Mouse (Mus musculus): ENCODE results near the gene Ptprn2. TPM values are rescaled to one million over a fixed set of nuclear protein-coding genes. Genes with fewer than 3 reads are reported as not detected.

The Ptprn2 gene
- polyA plus RNA-seq, 1 experiment from 2014 or later: 0.19 TPM

GRCm38 (mm10) chr12:116887496-116888281, 402.2 kb downstream of the Ptprn2 start:
- 68% methylated on average over 6 of the region's 6 CpGs for WGBS
- no peak for ATAC-seq (ENCODE audit: low read depth)

GRCm38 (mm10) chr12:116888856-116889255, 403.3 kb downstream of the Ptprn2 start:
- Histone ChIP-seq H3K9ac (ENCODE audit: low read length) (no peak overlapping the region), H3K4me3 (ENCODE audit: low read length) (no peak overlapping the region), H3K36me3 (ENCODE audit: control insufficient read depth, insufficient read depth, low read length) (no peaks in the 10 kb centered on the region), H3K9me3 (ENCODE audit: control insufficient read depth, low read length) (no peaks in the 10 kb centered on the region), H3K4me1 (replicated peaks; ENCODE audit: control insufficient read depth, insufficient read depth, low read length) (no peaks in the 10 kb centered on the region), H3K27me3 (ENCODE audit: control insufficient read depth, insufficient read depth, low read depth, low read length) (no peaks in the 10 kb centered on the region), H3K4me2 (ENCODE audit: low read depth, low read length) (no peak overlapping the region), H3K27ac (ENCODE audit: low read length) (no peak overlapping the region)
- 80% methylated on average over 2 of the region's 2 CpGs for WGBS
- ATAC-seq (ENCODE audit: low read depth): no peak

More at GRCm38 (mm10) chr12:116887496-116888281, 402.2 kb downstream of the Ptprn2 start:
- no peaks in the 10 kb centered on the region for H3K27me3 ChIP-seq (ENCODE audit: control insufficient read depth, insufficient read depth, low read depth, low read length)
- H3K9ac ChIP-seq (ENCODE audit: low read length): no peak overlapping the region
- H3K4me3 ChIP-seq (ENCODE audit: low read length): no peak overlapping the region
- H3K4me1 ChIP-seq (replicated peaks; ENCODE audit: control insufficient read depth, insufficient read depth, low read length): no peaks in the 10 kb centered on the region
- no peak overlapping the region for H3K4me2 ChIP-seq (ENCODE audit: low read depth, low read length)
- H3K36me3 ChIP-seq (ENCODE audit: control insufficient read depth, insufficient read depth, low read length): no peaks in the 10 kb centered on the region
- no peaks in the 10 kb centered on the region for H3K9me3 ChIP-seq (ENCODE audit: control insufficient read depth, low read length)
- H3K27ac ChIP-seq (ENCODE audit: low read length): no peak overlapping the region

GRCm38 (mm10) chr12:116892584-116892983, 407.1 kb downstream of the Ptprn2 start:
- no peak overlapping the region for H3K4me3 ChIP-seq (ENCODE audit: low read length)
- H3K4me1 ChIP-seq (replicated peaks; ENCODE audit: control insufficient read depth, insufficient read depth, low read length): no peaks in the 10 kb centered on the region
- 66% methylated on average over 8 of the region's 8 CpGs for WGBS
- H3K36me3 ChIP-seq (ENCODE audit: control insufficient read depth, insufficient read depth, low read length): no peaks in the 10 kb centered on the region
- no peak for ATAC-seq (ENCODE audit: low read depth)
- H3K9me3 ChIP-seq (ENCODE audit: control insufficient read depth, low read length): no peaks in the 10 kb centered on the region
- H3K27ac ChIP-seq (ENCODE audit: low read length): no peak overlapping the region
- no peak overlapping the region for H3K4me2 ChIP-seq (ENCODE audit: low read depth, low read length)
- no peaks in the 10 kb centered on the region for H3K27me3 ChIP-seq (ENCODE audit: control insufficient read depth, insufficient read depth, low read depth, low read length)
- H3K9ac ChIP-seq (ENCODE audit: low read length): no peak overlapping the region

- H3K36me3 ChIP-seq (ENCODE audit: control insufficient read depth, insufficient read depth, low read length): no peaks in the 10 kb centered on the region
- H3K9me3 ChIP-seq (ENCODE audit: control insufficient read depth, low read length): no peaks in the 10 kb centered on the region
- 47% methylated on average over 2 of the region's 2 CpGs for WGBS
- no peak for ATAC-seq (ENCODE audit: low read depth)
- H3K4me1 ChIP-seq (replicated peaks; ENCODE audit: control insufficient read depth, insufficient read depth, low read length): no peaks in the 10 kb centered on the region
- H3K27ac ChIP-seq (ENCODE audit: low read length): no peak overlapping the region
- no peak overlapping the region for H3K4me3 ChIP-seq (ENCODE audit: low read length)
- no peak overlapping the region for H3K9ac ChIP-seq (ENCODE audit: low read length)
- no peaks in the 10 kb centered on the region for H3K27me3 ChIP-seq (ENCODE audit: control insufficient read depth, insufficient read depth, low read depth, low read length)
- H3K4me2 ChIP-seq (ENCODE audit: low read depth, low read length): no peak overlapping the region
Observed at GRCm38 (mm10) chr12:116896651-116897050, 411.1 kb downstream of the Ptprn2 start.

- Histone ChIP-seq H3K27ac (ENCODE audit: low read length) (no peak overlapping the region), H3K27me3 (ENCODE audit: control insufficient read depth, insufficient read depth, low read depth, low read length) (no peaks in the 10 kb centered on the region), H3K36me3 (ENCODE audit: control insufficient read depth, insufficient read depth, low read length) (no peaks in the 10 kb centered on the region), H3K4me3 (ENCODE audit: low read length) (no peak overlapping the region), H3K4me2 (ENCODE audit: low read depth, low read length) (no peak overlapping the region), H3K9ac (ENCODE audit: low read length) (no peak overlapping the region), H3K9me3 (ENCODE audit: control insufficient read depth, low read length) (no peaks in the 10 kb centered on the region), H3K4me1 (replicated peaks; ENCODE audit: control insufficient read depth, insufficient read depth, low read length) (no peaks in the 10 kb centered on the region)
- no peak for ATAC-seq (ENCODE audit: low read depth)
- whole genome bisulfite sequencing: 80% methylated on average over 3 of the region's 3 CpGs
Observed at GRCm38 (mm10) chr12:116901773-116902172, 416.3 kb downstream of the Ptprn2 start.

- Histone ChIP-seq H3K27ac (ENCODE audit: low read length) (no peak overlapping the region), H3K36me3 (ENCODE audit: control insufficient read depth, insufficient read depth, low read length) (no peaks in the 10 kb centered on the region), H3K27me3 (ENCODE audit: control insufficient read depth, insufficient read depth, low read depth, low read length) (no peaks in the 10 kb centered on the region), H3K4me3 (ENCODE audit: low read length) (no peak overlapping the region), H3K4me2 (ENCODE audit: low read depth, low read length) (no peak overlapping the region), H3K9ac (ENCODE audit: low read length) (no peak overlapping the region), H3K9me3 (ENCODE audit: control insufficient read depth, low read length) (no peaks in the 10 kb centered on the region), H3K4me1 (replicated peaks; ENCODE audit: control insufficient read depth, insufficient read depth, low read length) (no peaks in the 10 kb centered on the region)
- WGBS: 20% methylated on average over 1 of the region's 1 CpGs
- ATAC-seq (ENCODE audit: low read depth): no peak
Observed at GRCm38 (mm10) chr12:116907424-116907823, 421.9 kb downstream of the Ptprn2 start.

- no peak overlapping the region for H3K9ac ChIP-seq (ENCODE audit: low read length)
- H3K36me3 ChIP-seq (ENCODE audit: control insufficient read depth, insufficient read depth, low read length): no peaks in the 10 kb centered on the region
- WGBS: 90% methylated on average over 2 of the region's 2 CpGs
Observed at GRCm38 (mm10) chr12:116908668-116909067, 423.1 kb downstream of the Ptprn2 start.

GRCm38 (mm10) chr12:116916776-116917175, 431.3 kb downstream of the Ptprn2 start:
- 23% methylated on average over 5 of the region's 5 CpGs for WGBS
- no peaks in the 10 kb centered on the region for H3K9me3 ChIP-seq (ENCODE audit: control insufficient read depth, low read length)
- no peaks in the 10 kb centered on the region for H3K4me1 ChIP-seq (replicated peaks; ENCODE audit: control insufficient read depth, insufficient read depth, low read length)
- H3K27ac ChIP-seq (ENCODE audit: low read length): no peak overlapping the region
- no peaks in the 10 kb centered on the region for H3K36me3 ChIP-seq (ENCODE audit: control insufficient read depth, insufficient read depth, low read length)
- no peak for ATAC-seq (ENCODE audit: low read depth)
- no peak overlapping the region for H3K4me3 ChIP-seq (ENCODE audit: low read length)
- no peaks in the 10 kb centered on the region for H3K27me3 ChIP-seq (ENCODE audit: control insufficient read depth, insufficient read depth, low read depth, low read length)
- H3K9ac ChIP-seq (ENCODE audit: low read length): no peak overlapping the region
- no peak overlapping the region for H3K4me2 ChIP-seq (ENCODE audit: low read depth, low read length)

More at GRCm38 (mm10) chr12:116908668-116909067, 423.1 kb downstream of the Ptprn2 start:
- Histone ChIP-seq H3K27me3 (ENCODE audit: control insufficient read depth, insufficient read depth, low read depth, low read length) (no peaks in the 10 kb centered on the region), H3K4me3 (ENCODE audit: low read length) (no peak overlapping the region), H3K9me3 (ENCODE audit: control insufficient read depth, low read length) (no peaks in the 10 kb centered on the region), H3K4me2 (ENCODE audit: low read depth, low read length) (no peak overlapping the region), H3K4me1 (replicated peaks; ENCODE audit: control insufficient read depth, insufficient read depth, low read length) (no peaks in the 10 kb centered on the region), H3K27ac (ENCODE audit: low read length) (no peak overlapping the region)
- no peak for ATAC-seq (ENCODE audit: low read depth)

GRCm38 (mm10) chr12:116919185-116919584, 433.7 kb downstream of the Ptprn2 start:
- Histone ChIP-seq H3K27me3 (ENCODE audit: control insufficient read depth, insufficient read depth, low read depth, low read length) (no peaks in the 10 kb centered on the region), H3K4me3 (ENCODE audit: low read length) (no peak overlapping the region), H3K27ac (ENCODE audit: low read length) (no peak overlapping the region), H3K4me2 (ENCODE audit: low read depth, low read length) (no peak overlapping the region), H3K9me3 (ENCODE audit: control insufficient read depth, low read length) (no peaks in the 10 kb centered on the region), H3K36me3 (ENCODE audit: control insufficient read depth, insufficient read depth, low read length) (no peaks in the 10 kb centered on the region), H3K9ac (ENCODE audit: low read length) (no peak overlapping the region), H3K4me1 (replicated peaks; ENCODE audit: control insufficient read depth, insufficient read depth, low read length) (no peaks in the 10 kb centered on the region)
- no peak for ATAC-seq (ENCODE audit: low read depth)
- 62% methylated on average over 6 of the region's 6 CpGs for WGBS

Measured in lung, embryonic 16.5 days (tissue).